Mouse (Mus musculus) thymus, adult 2 months (tissue): ENCODE results near the gene Soat1.

Source experiments
- CTCF ChIP-seq: fragments of 200-500 bp; IDR thresholded peaks from 2 replicates; pipeline ENCODE4 v1.5.1; 2012; ENCODE audit warnings: mild to moderate bottlenecking, control low read depth, low read length, moderate library complexity, borderline replicate concordance; ENCODE audit not compliant: control insufficient read depth, poor library complexity, insufficient read depth; ENCODE audit errors: extremely low read depth
- POLR2A ChIP-seq: fragments of 200-500 bp; IDR thresholded peaks from 2 replicates; pipeline ENCODE4 v1.6.1; 2012; ENCODE audit warnings: mild to moderate bottlenecking, low read length, control low read depth, moderate library complexity; ENCODE audit not compliant: control insufficient read depth, poor library complexity, insufficient read depth; ENCODE audit errors: extremely low read depth

- TF ChIP-seq CTCF (no peak), POLR2A (no peak)
Observed at GRCm38 (mm10) chr1:156437016-156437708, 37.0 kb downstream of the Soat1 start.
